Mouse (Mus musculus) gastrocnemius, postnatal 36 days (tissue): Measurements from ENCODE around the gene Rrp9. TPM values are rescaled to one million over a fixed set of nuclear protein-coding genes. Genes with fewer than 3 reads are reported as not detected.
A peak's percentile ranks its signal among the peaks of the same experiment; 100 is the strongest.
"Not testable (repeated sequence)": the region's sequence is repeated elsewhere in the genome, so short reads cannot be mapped to it uniquely, and the experiment has no call there.

Experiments
- DNase-seq, 2 experiments: peaks; one replicate each; pipeline ENCODE4 v3.0.0; 2022
- intact Hi-C: fragments of 180-260 bp; cut with DNase I; formaldehyde crosslinking; loops from one replicate; pipeline ENCODE4 v1.15.1; 2025
- total RNA-seq, 2 experiments: library from RNA; stranded (reverse); gene quantifications; 2 replicates each; pipeline ENCODE4 v1.2.3; 2021

Gene Rrp9
- total RNA-seq, 2 experiments from 2014 or later, result 16.7 to 22.2 TPM

- DNase-seq, result peak in 1 of 2 experiments; percentile 5
- intact Hi-C loops, result no loop called here
Observed at GRCm38 (mm10) chr9:106470991-106471750, 4.6 kb upstream of the Rrp9 start.

- DNase-seq, result peak in 1 of 2 experiments; percentile 66
- intact Hi-C loops, result no loop called here
Observed at GRCm38 (mm10) chr9:106471892-106472291, 3.9 kb upstream of the Rrp9 start.

GRCm38 (mm10) chr9:106472321-106472720 is 3.4 kb upstream of the Rrp9 start:
- intact Hi-C loops, result no loop called here
- DNase-seq, result peak in 1 of 2 experiments; percentile 5

GRCm38 (mm10) chr9:106473081-106473752 is 2.5 kb upstream of the Rrp9 start:
- intact Hi-C loops, result no loop called here
- peak; percentile 9 to 23 for DNase-seq

- intact Hi-C loops, result no loop called here
- DNase-seq, result peak; percentile 5 to 15
Observed at GRCm38 (mm10) chr9:106473753-106474105, 2.0 kb upstream of the Rrp9 start.

GRCm38 (mm10) chr9:106474456-106474855 is 1.3 kb upstream of the Rrp9 start:
- intact Hi-C loops, result no loop called here

GRCm38 (mm10) chr9:106475046-106475445 is 717 bp upstream of the Rrp9 start:
- intact Hi-C loops, result loop anchor here (5.0 kb wide), 2 partner anchors 108 to 173 kb away; partner anchors contain the start of gene Dusp7
- DNase-seq, result peak; percentile 22 to 23

More at GRCm38 (mm10) chr9:106474456-106474855, 1.3 kb upstream of the Rrp9 start:
- DNase-seq, result peak; percentile 58 to 64

GRCm38 (mm10) chr9:106476002-106476923 is 500 bp downstream of the Rrp9 start:
- peak; percentile 64 to 72 for DNase-seq
- intact Hi-C loops, result loop anchor here (2.0 to 5.0 kb wide), 4 partner anchors 27 to 187 kb away; partner anchors contain the start of gene Dusp7

- peak; percentile 98 for DNase-seq
- intact Hi-C loops, result loop anchor here (2.0 to 5.0 kb wide), 4 partner anchors 28 to 188 kb away; partner anchors contain the start of gene Dusp7
Observed at GRCm38 (mm10) chr9:106476924-106477484, 1.2 kb downstream of the Rrp9 start, which contains the start of gene Parp3. Gene Parp3, minus strand, starts transcription at chr9:106476949.

- DNase-seq, result peak; percentile 5 to 12
- intact Hi-C loops, result loop anchor here (2.0 to 5.0 kb wide), 4 partner anchors 29 to 189 kb away; partner anchors contain the start of gene Dusp7
Observed at GRCm38 (mm10) chr9:106477649-106478048, 1.9 kb downstream of the Rrp9 start.

GRCm38 (mm10) chr9:106478101-106478500 is 2.3 kb downstream of the Rrp9 start:
- intact Hi-C loops, result loop anchor here (5.0 kb wide), 2 partner anchors 111 to 176 kb away; partner anchors contain the start of gene Dusp7
- peak in 1 of 2 experiments; percentile 1 for DNase-seq

GRCm38 (mm10) chr9:106480541-106480940 is 4.8 kb downstream of the Rrp9 start:
- peak in 1 of 2 experiments; percentile 0 for DNase-seq
- intact Hi-C loops, result no loop called here

- peak in 1 of 2 experiments; percentile 3 for DNase-seq
- intact Hi-C loops, result no loop called here
Observed at GRCm38 (mm10) chr9:106481075-106481474, 5.3 kb downstream of the Rrp9 start.

- intact Hi-C loops, result no loop called here
- peak in 1 of 2 experiments; percentile 3 for DNase-seq
Observed at GRCm38 (mm10) chr9:106481676-106482075, 5.9 kb downstream of the Rrp9 start.

GRCm38 (mm10) chr9:106482578-106483115 is 6.9 kb downstream of the Rrp9 start:
- DNase-seq, result peak in 1 of 2 experiments; percentile 2
- intact Hi-C loops, result no loop called here

- intact Hi-C loops, result no loop called here
- DNase-seq, result no peak
Observed at GRCm38 (mm10) chr9:106483136-106483535, 7.4 kb downstream of the Rrp9 start.

GRCm38 (mm10) chr9:106483606-106484005 is 7.8 kb downstream of the Rrp9 start:
- intact Hi-C loops, result no loop called here
- DNase-seq, result no peak

GRCm38 (mm10) chr9:106485076-106485475 is 9.3 kb downstream of the Rrp9 start:
- DNase-seq, result no peak
- intact Hi-C loops, result no loop called here

- DNase-seq, intact Hi-C loops: not testable (repeated sequence)
Observed at GRCm38 (mm10) chr9:106487602-106488001, 11.8 kb downstream of the Rrp9 start.
